Mouse (Mus musculus) urinary bladder, postnatal 10 days (tissue): ENCODE results near the gene Sag.
"Not testable (repeated sequence)": the region's sequence is repeated elsewhere in the genome, so short reads cannot be mapped to it uniquely, and the experiment has no call there.

ENCODE experiments used
- DNase-seq: peaks from one replicate; pipeline ENCODE4 v3.0.0; 2022; ENCODE audit warnings: low spot score

The Sag gene

DNA sequence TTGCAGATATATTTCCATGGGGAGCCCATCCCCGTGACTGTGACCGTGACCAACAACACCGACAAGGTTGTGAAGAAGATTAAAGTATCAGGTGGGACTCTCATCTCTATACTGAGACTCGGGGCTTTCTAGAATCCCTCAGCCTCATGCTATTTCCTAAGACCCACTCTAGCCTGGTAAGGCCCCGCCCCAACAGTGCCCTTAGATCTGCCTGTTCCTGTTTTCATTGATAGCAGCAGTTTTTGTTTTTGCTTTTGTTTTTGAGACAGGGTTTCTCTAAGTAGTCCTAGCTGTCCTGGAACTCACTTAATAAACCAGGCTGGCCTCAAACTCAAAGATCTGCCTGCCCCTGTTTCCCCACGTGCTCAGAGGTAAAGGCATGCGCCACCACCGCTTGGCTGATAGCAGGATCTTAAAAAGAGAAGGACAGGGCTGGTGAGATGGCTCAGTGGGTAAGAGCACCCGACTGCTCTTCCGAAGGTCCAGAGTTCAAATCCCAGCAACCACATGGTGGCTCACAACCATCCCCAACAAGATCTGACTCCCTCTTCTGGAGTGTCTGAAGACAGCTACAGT, 21.0 kb downstream of the Sag start:
- DNase-seq = no peak

DNA sequence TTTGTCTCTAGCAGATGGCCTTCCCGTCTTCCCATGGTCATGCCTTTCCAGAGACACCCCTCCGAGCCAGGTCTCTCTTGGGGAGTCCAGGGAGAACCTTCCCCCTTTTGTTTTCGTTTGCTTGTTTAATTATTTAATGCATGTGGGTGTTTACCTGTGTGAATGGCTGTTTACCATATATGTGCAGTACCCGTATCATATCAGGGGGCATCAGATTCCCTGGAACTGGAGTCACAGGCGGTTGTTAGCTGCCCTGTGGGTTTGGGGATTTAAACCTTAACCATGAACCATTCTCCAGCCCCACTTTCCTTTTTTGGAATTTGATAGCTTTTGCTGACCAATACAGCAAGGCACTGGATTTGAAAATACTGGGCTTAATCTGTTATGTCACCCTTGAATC, 21.8 kb downstream of the Sag start:
- DNase-seq = no peak

DNA sequence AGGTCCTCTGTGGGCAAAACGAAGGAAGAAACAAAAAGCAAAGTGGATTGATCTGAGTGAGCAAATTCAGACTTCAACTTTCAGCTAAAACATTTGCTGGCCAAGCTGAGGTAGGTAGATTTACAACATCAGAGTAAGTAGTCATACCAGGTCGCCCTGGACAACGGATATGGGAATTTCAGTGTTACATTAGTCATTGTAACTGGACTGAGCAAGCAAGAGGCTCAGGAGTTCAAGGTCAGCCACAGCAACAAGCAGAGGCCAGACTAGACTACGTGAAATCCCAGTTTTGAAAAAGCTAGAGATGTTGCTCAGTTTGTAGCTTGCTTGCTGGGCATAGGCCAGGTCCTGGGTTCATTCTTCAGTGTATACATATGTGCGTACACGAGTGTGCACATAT, 22.5 kb downstream of the Sag start:
- DNase-seq = no peak

DNA sequence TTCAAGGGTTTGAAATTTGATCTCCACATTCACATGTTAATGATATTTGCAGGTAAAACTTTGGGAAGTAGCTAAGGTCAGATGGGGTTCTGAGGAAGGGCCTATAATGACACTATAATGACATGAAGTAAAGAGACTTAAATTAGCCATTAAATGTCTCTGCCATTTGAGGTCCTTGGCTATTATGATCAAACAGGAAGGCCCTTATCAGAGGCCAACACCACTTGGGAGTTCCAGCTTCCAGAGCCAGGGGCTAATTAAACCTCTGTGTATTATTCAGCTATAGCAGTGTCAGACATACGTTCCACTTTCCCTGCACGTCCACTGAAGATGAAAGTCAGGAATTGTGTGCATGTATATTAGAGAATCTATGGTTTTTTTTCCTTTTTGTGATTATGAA, 23.0 kb downstream of the Sag start:
- DNase-seq = no peak

DNA sequence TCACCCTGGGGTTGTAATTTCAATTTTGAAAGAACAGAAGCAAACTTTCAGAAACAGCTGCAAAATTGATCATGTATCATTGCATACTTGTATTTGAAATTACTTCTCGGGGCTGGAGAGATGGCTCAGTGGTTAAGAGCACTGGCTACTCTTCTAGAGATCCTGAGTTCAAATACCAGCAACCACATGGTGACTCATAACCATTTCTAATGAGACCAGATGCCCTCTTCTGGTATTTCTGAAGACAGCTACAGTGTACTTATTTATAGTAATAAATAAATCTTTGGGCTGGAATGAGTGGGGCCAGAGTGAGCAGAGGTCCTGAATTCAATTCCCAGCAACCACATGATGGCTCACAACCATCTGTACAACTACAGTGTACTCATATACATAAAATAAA, 24.0 kb downstream of the Sag start:
- DNase-seq = not testable (repeated sequence)

DNA sequence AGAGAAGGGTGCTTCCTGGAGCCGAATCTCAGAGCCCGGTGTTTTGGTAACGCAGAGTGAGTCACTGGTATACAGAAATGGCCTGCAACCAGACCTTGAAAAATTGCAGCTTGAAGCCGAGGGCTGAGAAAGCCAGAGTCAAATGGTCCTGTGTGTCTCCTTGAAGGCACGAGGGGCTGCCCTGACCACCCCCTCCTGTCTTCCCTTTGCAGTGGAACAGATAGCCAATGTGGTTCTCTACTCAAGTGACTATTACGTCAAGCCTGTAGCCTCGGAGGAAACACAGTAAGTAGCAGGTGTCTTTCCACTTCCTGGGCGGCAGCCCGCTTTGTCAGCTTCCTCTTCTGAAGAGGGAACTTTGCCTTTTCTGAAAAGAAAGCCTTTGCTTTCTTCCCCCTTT, 24.7 kb downstream of the Sag start:
- DNase-seq = no peak

DNA sequence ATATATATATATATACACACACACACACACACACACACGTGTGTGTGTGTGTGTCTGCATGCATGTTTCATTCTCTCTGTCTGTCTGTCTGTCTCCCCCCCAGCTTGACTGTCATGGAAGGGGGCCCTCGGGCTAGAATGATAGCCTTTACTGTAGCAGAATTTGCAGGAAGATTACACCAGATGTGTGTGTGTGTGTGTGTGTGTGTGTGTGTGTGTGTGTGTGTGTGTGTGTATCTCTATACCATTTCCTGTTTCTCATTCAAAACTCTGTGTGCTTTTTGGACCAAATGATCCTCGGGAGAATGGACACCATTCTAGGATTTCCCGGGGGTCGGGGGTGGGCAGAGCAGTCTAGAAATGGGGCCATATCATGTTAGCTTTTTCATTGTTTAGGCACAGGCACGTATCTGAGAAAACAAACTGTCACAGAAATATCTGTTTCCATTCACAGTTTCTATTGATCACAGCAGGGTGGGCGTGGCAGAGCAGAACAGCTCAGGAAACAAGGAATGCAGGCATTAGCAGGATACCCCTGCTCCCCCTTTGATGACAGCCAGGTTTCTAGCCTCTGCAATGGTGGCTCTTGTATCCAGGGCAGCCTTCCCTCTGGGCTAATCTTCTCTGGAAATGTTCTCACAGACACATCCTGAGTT, 25.6 kb downstream of the Sag start:
- no peak for DNase-seq

DNA sequence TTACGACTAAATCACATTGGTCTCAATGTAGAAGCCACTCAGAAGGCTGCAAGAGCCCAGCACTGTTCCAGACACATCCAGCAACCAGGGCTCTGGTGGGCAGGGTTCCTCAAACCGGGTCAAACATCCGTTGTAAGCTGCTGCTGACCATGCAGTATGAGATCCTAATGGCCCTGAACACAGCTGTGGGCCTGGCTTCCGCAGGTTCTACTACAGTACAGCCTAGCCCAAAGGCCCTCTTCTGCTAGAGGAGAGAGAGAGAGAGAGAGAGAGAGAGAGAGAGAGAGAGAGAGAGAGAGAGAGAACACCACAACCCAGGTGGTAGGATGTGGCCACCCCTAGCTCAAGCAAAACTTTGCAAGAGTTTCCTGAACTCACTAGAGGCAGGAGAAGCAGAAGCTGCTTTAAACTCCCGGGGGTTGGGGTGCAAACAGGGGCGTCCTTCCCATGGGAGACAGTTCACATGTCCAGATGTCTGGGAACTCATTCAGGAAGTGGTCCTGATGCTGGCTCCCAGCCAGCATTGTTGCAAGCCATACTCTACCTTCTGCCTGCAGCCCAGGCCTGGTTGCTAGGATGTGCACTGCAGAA, 26.2 kb downstream of the Sag start:
- DNase-seq = no peak

DNA sequence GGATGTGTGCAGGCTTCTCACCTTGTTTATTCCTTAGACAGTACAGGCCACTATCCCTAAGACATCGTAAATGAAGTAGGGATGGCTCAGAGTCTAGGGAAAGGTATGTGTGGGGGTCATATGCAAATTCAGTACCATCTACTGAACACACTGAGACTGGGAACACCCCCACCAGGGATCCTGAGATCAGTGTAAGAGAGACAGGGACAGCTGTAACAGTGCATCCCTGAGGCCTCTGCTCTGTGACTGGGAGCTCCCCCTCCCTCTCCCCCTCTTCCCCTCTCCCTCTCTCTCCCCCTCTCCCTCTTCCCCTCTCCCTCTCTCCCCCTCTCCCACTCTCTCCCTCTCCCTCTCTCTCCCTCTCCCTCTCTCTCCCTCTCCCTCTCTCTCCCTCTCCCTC, 33.0 kb downstream of the Sag start:
- DNase-seq = no peak

DNA sequence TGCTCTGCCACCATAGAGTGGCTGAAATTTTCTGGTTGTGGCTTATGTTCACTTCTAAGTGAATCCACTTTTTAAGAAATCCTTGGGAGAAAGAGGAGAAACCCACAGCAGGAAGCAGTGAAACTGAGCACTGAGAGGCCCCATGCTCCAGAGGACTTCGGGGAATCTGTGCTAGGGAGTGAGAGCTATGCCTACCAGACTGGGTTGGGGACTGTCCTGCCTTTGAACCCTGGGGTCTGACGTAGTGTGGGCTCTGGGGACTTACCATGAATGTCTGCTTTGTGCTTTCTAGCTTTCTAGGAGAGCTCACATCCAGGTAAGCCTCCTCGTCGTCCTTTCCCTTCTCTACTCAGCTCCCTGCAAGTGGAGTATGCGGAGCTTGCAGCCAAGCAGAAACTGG, 33.5 kb downstream of the Sag start:
- no peak for DNase-seq

DNA sequence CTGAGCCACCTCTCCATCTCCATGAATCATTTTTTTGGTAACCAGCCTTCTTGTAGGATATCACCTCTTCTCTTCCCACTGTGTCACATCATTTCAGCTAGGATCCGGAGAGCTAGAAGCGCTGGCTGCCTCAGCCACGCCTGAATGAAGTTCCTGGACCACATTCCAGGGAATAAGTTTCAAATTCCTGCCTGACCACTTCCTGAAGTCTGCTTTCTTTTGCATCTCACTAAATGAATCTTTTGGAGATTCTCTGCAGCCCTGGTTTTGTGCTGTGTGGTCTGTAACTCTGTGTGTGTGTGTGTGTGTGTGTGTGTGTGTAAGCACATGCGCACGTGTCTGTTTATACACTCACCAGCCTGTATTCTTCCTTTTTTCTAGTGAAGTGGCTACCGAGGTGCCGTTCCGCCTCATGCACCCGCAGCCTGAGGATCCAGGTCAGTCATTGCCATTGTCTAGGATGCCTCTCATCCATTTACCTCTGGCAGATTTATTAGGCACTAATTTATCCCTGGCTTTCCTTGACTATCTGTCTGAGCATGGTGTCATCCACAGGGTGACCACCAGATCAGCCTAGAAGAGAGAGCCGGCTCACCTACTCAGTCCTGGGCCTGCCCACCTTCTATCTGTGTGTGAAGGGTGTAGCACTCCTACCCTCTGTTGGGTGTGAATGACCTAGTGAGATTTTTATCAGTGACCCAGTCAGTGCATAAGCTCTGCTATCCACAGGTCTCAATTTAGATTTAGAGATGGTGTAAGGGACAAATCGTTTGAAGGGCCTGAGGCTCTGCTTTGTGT, 37.1 kb downstream of the Sag start:
- DNase-seq = no peak

DNA sequence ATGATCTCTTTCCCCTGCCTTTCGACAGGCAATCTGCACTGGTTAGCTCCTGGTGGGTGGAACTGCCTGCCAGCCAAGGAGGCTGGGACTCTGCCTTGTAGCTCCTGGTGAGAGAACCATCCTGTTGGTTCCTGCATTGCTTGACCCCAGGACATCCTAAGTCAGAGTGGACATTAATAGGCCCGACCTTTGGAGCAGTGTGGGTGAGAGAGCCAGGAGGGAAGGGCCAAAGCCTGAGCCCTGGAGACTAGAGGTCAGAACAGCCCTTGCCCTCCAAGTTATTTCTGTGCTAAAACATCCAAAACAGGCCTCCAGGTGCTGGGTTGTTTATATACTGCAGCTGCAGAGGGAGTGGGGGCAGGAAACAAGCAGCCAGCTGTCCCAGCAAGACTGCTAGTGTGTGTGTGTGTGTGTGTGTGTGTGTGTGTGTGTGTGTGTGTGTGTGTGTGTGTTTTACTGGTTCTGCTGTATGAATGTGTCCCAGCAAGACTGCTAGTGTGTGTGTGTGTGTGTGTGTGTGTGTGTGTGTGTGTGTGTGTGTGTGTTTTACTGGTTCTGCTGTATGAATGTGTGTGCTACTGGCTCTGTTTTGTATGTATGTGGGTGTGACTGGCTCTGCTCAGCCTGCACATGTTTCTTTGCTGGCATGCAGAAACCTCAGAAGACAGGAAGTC, 43.5 kb downstream of the Sag start:
- no peak for DNase-seq

DNA sequence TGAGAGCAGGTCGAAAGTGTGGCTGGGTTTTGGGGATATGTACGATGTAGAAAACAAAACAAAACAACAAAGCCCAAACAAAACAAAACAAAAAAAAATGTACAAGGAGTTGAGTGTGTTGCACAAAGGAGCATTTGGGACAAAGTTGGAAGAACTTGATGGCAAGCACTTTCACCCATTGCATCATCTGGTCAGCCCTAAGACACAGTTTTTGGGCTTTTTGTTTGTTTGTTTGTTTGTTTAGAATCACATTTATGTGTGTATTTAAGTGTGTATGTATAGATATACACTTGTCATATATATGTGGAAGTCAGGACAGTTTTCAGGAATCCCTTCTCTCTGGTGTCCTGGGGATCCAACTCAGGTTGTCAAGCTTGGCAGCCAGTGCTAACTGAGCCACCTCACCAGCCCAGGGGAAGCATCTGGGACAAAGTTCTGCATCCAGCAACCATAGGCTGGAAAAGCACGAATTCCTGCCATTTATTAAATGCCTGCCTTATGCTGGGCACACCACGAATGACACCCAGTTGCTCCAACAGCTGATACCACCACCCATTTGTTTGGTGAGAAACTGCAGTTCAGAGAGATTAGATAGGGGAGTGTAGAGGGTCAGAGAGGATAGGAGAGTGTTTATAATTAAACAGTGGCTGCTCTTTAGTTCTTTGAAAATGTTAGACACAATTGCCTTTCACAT, 44.1 kb downstream of the Sag start:
- no peak for DNase-seq

DNA sequence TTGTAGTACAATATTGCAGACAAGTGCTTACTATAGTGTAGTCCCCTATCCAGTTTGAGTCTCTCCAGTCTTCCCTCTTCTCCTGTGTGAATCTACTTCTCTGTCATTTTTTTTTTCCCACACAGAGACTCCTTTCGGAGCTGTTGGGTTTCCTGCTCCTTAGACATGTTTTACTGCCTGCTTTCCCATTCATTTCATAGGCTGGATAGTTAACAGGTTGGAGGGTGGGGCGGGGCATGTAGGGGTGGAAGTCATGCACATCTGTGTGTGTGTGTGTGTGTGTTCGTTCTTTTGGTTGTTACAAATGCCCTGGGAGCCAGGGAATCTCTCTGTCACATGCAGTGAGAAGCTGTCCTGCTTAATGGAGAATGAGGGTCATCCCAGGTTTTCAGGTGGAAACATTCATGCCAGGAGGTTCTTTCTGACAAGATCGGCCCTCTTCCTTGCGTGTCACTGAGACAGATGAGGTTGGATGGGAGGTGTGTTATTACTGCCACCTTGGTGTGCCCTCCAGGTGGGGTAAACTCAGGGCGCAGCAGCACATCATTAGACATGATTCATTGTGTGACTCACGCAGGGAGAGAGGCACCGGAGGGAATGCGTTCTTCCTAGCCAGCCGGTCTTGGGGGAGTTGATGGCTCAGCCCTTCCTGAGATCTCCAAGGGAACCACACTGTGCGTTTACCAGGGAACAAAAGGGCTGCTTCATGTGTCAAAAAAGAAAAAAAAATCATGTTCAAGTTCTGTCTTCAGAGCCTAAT, 44.9 kb downstream of the Sag start:
- no peak for DNase-seq

DNA sequence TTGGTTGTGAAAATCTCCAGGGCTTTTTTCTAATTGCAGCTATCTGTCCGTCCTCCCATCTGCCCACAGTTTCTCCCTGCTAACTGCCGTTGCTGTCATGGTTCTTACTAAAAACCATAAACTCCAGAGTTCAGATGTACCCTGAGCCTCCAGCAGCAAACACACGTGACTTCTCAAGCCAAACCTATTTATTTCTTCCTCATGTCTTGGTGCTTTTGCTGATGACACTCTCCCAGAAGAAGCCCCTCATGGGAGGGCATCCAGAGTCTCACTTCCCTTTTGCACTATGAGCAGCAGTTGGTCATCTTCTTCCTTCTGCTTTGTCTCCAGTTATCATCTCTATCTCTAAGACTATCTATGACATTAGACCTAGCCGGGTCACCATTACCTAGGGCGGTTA, 45.8 kb downstream of the Sag start:
- no peak for DNase-seq

DNA sequence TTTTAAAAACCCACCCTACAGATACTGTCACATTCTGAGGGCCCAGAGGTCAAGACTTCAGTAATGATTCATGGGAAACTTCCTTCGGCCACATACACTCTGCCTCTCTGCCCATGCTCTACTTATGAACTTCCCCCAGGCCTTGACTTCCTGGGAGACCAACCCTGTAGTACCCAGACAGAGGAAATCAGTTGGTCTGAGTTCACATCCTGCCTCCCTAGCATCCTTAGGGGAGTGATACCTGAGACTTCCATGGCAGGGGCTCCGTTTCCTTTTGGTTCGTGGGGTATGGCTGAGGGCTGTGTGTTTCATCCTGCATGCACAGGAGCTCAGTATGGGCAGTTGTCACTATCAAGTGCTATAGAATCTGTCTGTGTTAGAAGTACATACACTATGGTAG, 47.9 kb downstream of the Sag start:
- DNase-seq = no peak

DNA sequence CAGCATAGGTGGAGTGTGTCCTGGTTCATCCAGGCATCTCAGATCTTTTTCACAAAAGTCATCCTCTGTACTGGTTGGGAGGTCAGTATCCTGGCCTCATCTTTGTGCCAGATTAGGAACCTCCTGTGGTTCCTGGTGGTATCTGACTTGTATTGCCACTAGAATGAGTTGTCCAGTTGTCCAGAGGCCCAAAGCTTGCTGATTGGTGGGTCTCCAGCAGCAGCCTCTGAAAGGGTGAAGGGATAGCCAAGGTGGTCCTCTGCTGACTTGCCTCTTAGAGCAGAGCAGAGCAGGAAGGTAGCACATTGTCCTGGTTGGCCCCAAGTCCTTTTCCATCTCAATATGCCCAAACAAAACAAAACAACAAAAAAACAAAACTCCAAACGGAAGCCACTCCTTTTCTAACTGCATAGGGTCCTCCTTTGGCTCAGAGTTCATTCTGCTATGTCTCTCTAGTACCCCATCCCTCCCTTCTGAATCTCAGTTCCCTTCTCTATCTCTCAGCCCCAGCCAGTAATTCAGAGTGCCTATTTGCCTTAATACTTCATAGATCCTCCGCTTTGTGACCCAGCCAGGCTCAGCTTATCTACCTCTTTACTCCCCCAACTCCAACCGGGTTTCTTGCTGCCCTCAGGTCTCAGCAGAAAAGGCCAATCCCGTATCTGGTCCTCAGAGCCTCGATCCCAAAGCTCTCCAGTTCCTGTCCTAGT, 48.8 kb downstream of the Sag start:
- DNase-seq = no peak

DNA sequence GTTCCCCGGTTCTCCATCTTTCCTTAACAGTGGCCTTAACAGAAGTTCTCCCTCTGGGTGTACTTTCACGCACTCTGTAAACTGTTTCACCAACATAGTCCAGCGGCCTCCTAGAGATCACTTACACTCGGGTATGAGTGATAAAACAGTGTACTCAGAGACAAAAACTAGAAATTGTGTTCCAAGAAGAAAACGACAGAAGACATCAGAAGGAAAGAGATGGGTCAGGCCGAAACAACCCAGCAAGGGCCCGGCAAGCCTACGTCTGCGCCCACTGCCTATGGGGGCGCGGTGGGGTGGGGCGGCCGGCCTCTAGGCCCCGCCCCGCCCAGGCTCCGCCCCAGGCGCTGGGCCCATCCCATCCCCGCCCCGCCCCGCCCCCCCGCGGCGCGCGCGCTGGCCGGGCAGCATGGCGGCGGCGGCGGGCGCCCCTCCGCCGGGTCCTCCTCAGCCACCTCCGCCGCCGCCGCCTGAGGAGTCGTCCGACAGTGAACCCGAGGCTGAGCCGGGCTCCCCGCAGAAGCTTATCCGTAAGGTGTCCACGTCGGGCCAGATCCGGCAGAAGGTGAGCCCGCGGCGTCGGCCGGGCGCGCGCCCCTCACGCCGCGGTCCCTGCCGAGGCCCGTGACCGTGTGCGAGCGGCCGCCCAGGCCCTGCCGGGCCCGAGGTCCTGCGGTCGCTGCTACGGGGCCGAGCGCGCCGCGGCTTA, 49.6 kb downstream of the Sag start, which contains the start of gene Dgkd:
TSS of gene Dgkd (plus strand) at position 396 of the 709 bp plus-strand sequence.
- no peak for DNase-seq

DNA sequence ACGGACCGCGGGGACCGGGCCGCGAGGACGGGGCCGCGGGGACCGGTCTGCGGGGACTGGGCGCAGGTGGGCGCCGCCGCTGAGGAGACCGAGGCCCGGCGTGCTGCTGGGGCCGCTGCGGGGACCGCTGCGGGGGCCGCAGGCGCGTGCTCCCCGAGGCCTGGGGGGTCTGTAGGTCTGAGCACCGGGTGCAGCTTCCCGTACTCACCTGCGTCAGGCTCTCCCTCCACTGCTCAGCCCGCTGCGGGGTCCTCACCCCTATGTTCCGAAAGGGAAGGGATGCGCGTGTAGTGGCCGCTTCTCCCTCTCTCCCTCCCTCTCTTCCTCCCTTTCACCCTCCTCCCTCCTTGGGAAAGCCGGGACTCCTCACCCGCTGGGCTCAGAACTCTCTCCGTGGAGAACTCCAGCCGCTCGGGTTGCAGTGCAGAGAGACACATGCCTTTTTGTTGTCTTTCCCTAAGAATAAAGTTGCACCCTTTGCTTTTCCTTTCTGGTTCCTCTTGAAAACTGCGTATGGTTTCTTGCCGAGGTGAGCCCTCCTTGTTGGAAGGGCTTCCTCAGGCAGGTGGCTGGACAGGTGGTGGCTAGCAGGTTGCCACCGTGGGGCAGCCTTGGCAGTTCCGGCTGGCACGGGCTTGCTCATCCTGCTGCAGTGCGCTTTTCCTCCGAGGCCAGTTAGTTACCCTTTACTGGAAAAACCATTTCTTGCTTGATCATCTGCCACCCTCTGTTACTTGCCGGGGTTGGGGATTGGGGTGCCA, 50.3 kb downstream of the Sag start:
- DNase-seq = no peak
